Mouse (Mus musculus): ENCODE data around the gene Slc17a1. TPM values are rescaled to one million over a fixed set of nuclear protein-coding genes. Genes with fewer than 3 reads are reported as not detected.

Slc17a1 gene
- polyA plus RNA-seq, 1 experiment: not detected

DNA sequence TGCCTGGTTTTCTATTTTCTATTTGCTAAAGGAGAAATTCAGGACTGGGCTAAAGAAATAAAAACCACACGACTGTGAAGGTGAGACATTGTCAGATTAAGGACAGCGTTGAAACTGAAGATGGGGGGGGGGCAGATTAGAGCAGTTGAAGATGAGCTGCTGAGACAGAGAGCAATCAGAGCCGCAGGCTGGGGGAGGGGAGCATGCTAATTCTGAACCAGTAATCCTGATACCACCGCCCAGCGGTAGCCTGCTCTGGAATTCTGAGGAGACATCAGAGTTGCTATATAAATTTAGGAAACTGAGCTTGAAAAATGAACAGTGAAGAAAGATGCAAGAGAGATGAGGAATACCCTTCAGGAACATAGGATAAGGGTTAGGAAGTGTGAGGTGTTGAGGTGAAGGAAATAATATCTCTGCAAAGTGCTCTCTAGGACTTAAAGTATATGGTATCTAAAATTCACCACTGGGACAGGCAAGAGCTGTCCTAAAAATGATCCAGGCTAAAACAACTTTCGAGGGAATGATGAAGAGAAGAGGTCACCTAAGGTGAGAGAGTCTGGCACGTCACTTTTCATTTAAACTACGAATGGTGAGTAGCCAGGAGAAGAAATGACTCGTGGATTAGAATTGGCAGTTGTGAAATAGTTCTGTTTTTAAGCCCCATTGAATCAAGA lies 25.2 kb downstream of the Slc17a1 start:
- no peak for DNase-seq
- TF ChIP-seq CTCF (IDR thresholded peaks at IDR 0.05; ENCODE audit: borderline replicate concordance, insufficient read depth, low read depth, low read length): no peak
- no peak for TF ChIP-seq POLR2A (IDR thresholded peaks at IDR 0.05; ENCODE audit: borderline replicate concordance, insufficient read depth, low read length)
- Histone ChIP-seq H3K4me3 (replicated peaks; ENCODE audit: insufficient read depth, low read depth, low read length) (no peak overlapping the region), H3K27ac (ENCODE audit: insufficient read depth, low read length) (no peak overlapping the region), H3K4me1 (ENCODE audit: control insufficient read depth, insufficient read depth, low read length) (no peaks in the 10 kb centered on the region), H3K27me3 (ENCODE audit: control insufficient read depth, insufficient read depth, low read length) (no peaks in the 10 kb centered on the region; the same call in 1 of the 2 replicates)
- WGBS: 25% methylated on average over 9 of the region's 9 CpGs

DNA sequence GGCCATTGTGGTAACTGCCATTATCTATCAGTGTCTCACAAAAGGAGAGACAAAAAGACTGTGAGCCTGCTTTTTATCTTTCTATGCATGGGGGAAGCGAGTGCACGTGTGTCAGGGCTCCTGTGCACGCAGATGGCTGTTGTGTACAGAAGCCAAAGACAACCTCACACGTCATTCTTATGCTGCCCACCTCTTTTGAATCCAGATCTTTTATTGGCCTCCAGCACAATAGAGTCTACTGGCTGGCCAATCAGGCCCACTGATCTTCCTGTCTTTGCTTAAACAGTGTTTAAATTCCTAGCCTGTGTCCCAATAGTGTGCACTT lies 25.7 kb downstream of the Slc17a1 start:
- Histone ChIP-seq H3K4me3 (replicated peaks; ENCODE audit: insufficient read depth, low read depth, low read length) (no peak overlapping the region), H3K4me1 (ENCODE audit: control insufficient read depth, insufficient read depth, low read length) (no peaks in the 10 kb centered on the region), H3K27ac (ENCODE audit: insufficient read depth, low read length) (no peak overlapping the region), H3K27me3 (ENCODE audit: control insufficient read depth, insufficient read depth, low read length) (no peaks in the 10 kb centered on the region; the same call in 1 of the 2 replicates)
- 26% methylated on average over 4 of the region's 4 CpGs for WGBS
- no peak for TF ChIP-seq POLR2A (IDR thresholded peaks at IDR 0.05; ENCODE audit: borderline replicate concordance, insufficient read depth, low read length)
- no peak for TF ChIP-seq CTCF (IDR thresholded peaks at IDR 0.05; ENCODE audit: borderline replicate concordance, insufficient read depth, low read depth, low read length)
- DNase-seq: no peak

- H3K27me3 ChIP-seq (ENCODE audit: control insufficient read depth, insufficient read depth, low read length): no peaks in the 10 kb centered on the region
- H3K27ac ChIP-seq (ENCODE audit: insufficient read depth, low read length): no peak overlapping the region
- WGBS: 14% methylated on average over 6 of the region's 6 CpGs
- no peak for DNase-seq
- H3K4me3 ChIP-seq (replicated peaks; ENCODE audit: insufficient read depth, low read depth, low read length): no peak overlapping the region
- TF ChIP-seq POLR2A (IDR thresholded peaks at IDR 0.05; ENCODE audit: borderline replicate concordance, insufficient read depth, low read length) (no peak), CTCF (IDR thresholded peaks at IDR 0.05; ENCODE audit: borderline replicate concordance, insufficient read depth, low read depth, low read length) (no peak)
- no peaks in the 10 kb centered on the region for H3K4me1 ChIP-seq (ENCODE audit: control insufficient read depth, insufficient read depth, low read length)
Observed at GRCm38 (mm10) chr13:23898242-23898641, 30.7 kb downstream of the Slc17a1 start.

DNA sequence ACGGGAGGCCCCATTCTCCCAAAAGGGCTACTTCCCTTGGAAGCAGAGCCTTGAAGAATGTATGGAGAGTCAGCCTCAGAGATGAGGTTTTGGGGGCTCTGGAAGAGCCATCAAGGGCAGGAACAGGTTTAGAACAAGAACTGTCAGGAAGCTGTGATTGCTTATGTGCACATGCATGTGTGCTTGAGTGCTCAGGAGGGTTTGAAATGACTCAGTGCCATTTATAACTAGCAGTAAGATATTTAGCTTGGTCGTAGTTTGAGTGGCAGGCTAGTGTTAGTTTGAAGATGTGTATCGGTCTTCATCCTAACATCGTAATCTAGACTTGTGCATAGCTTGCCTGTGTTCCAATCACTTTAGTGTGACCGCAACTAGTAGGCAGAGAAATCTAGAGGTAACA lies 39.4 kb downstream of the Slc17a1 start:
- WGBS: 97% methylated on average over 5 of the region's 5 CpGs
- TF ChIP-seq POLR2A (IDR thresholded peaks at IDR 0.05; ENCODE audit: borderline replicate concordance, insufficient read depth, low read length) (no peak), CTCF (IDR thresholded peaks at IDR 0.05; ENCODE audit: borderline replicate concordance, insufficient read depth, low read depth, low read length) (no peak)
- H3K4me3 ChIP-seq (replicated peaks; ENCODE audit: insufficient read depth, low read depth, low read length): no peak overlapping the region
- no peak for DNase-seq
- no peaks in the 10 kb centered on the region for H3K4me1 ChIP-seq (ENCODE audit: control insufficient read depth, insufficient read depth, low read length)
- H3K27ac ChIP-seq (ENCODE audit: insufficient read depth, low read length): no peak overlapping the region
- no peaks in the 10 kb centered on the region for H3K27me3 ChIP-seq (ENCODE audit: control insufficient read depth, insufficient read depth, low read length)

DNA sequence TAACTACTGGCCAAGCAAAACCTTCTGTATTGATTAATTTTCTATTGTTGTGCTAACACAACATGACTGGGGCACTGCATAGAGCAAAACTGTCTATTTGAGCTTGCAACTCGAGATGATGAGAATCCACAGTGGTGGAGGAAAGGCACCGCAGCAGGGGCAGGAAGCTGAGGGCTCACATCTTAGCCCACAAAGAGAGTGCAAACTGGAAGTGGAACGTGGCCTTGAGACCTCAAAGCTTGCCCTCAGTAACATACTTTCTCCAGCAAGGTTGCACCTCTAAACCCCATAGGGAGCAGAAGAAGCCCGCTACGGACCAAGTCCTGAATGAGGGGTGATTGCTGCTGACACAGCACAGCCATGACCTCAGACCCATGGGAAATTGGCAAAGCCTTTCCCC lies 42.6 kb downstream of the Slc17a1 start:
- 85% methylated on average over 5 of the region's 5 CpGs for WGBS
- no peak for DNase-seq
- no peak overlapping the region for H3K4me3 ChIP-seq (replicated peaks; ENCODE audit: insufficient read depth, low read depth, low read length)
- H3K27me3 ChIP-seq (ENCODE audit: control insufficient read depth, insufficient read depth, low read length): no peaks in the 10 kb centered on the region
- no peak for TF ChIP-seq POLR2A (IDR thresholded peaks at IDR 0.05; ENCODE audit: borderline replicate concordance, insufficient read depth, low read length)
- TF ChIP-seq CTCF (IDR thresholded peaks at IDR 0.05; ENCODE audit: borderline replicate concordance, insufficient read depth, low read depth, low read length): no peak
- H3K4me1 ChIP-seq (ENCODE audit: control insufficient read depth, insufficient read depth, low read length): no peaks in the 10 kb centered on the region
- no peak overlapping the region for H3K27ac ChIP-seq (ENCODE audit: insufficient read depth, low read length)

DNA sequence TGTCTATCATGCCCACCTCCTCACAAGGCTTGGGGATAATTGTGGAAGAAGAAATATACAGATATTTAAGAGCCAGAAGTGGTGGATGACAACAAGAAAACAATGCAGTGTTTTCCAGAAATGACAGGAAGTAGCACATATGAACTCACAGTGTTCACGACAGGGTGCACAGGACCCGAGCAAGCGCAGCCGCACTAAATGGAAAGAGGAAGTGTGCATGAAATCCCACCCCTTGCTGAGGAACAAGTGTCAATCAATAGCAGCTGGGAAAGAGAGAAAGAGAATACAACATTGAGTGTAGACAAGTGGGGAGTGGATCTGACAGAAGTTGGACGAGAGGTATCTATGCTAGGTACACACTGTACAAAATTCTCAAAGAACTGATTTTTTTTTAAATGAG lies 43.8 kb downstream of the Slc17a1 start:
- Histone ChIP-seq H3K4me1 (ENCODE audit: control insufficient read depth, insufficient read depth, low read length) (no peaks in the 10 kb centered on the region), H3K27me3 (ENCODE audit: control insufficient read depth, insufficient read depth, low read length) (no peaks in the 10 kb centered on the region), H3K27ac (ENCODE audit: insufficient read depth, low read length) (no peak overlapping the region), H3K4me3 (replicated peaks; ENCODE audit: insufficient read depth, low read depth, low read length) (no peak overlapping the region)
- no peak for TF ChIP-seq POLR2A (IDR thresholded peaks at IDR 0.05; ENCODE audit: borderline replicate concordance, insufficient read depth, low read length)
- no peak for TF ChIP-seq CTCF (IDR thresholded peaks at IDR 0.05; ENCODE audit: borderline replicate concordance, insufficient read depth, low read depth, low read length)
- 74% methylated on average over 5 of the region's 5 CpGs for WGBS
- no peak for DNase-seq

GRCm38 (mm10) chr13:23913791-23914306 lies 46.3 kb downstream of the Slc17a1 start:
- Histone ChIP-seq H3K27me3 (ENCODE audit: control insufficient read depth, insufficient read depth, low read length) (no peaks in the 10 kb centered on the region), H3K4me1 (ENCODE audit: control insufficient read depth, insufficient read depth, low read length) (no peaks in the 10 kb centered on the region), H3K27ac (ENCODE audit: insufficient read depth, low read length) (no peak overlapping the region), H3K4me3 (replicated peaks; ENCODE audit: insufficient read depth, low read depth, low read length) (no peak overlapping the region)
- DNase-seq: no peak
- TF ChIP-seq CTCF (IDR thresholded peaks at IDR 0.05; ENCODE audit: borderline replicate concordance, insufficient read depth, low read depth, low read length) (no peak), POLR2A (IDR thresholded peaks at IDR 0.05; ENCODE audit: borderline replicate concordance, insufficient read depth, low read length) (no peak)
- WGBS: 49% methylated on average over 6 of the region's 6 CpGs

GRCm38 (mm10) chr13:23914376-23915167 lies 47.0 kb downstream of the Slc17a1 start, which contains the start of gene Slc17a4:
TSS of gene Slc17a4 (minus strand) at chr13:23915009.
- H3K27me3 ChIP-seq (ENCODE audit: control insufficient read depth, insufficient read depth, low read length): no peaks in the 10 kb centered on the region
- no peak for TF ChIP-seq CTCF (IDR thresholded peaks at IDR 0.05; ENCODE audit: borderline replicate concordance, insufficient read depth, low read depth, low read length)
- no peak for TF ChIP-seq POLR2A (IDR thresholded peaks at IDR 0.05; ENCODE audit: borderline replicate concordance, insufficient read depth, low read length)
- WGBS: 70% methylated on average over 9 of the region's 9 CpGs
- no peak for DNase-seq
- no peaks in the 10 kb centered on the region for H3K4me1 ChIP-seq (ENCODE audit: control insufficient read depth, insufficient read depth, low read length)
- no peak within 1 kb of the TSS for H3K27ac ChIP-seq (ENCODE audit: insufficient read depth, low read length)
- H3K4me3 ChIP-seq (replicated peaks; ENCODE audit: insufficient read depth, low read depth, low read length): no peak within 1 kb of the TSS

All from cerebellum, adult 2 months (tissue).